Mouse (Mus musculus) thymus, postnatal 25 days (tissue): Measurements from ENCODE around the gene Dnah11.
"Not testable (repeated sequence)": the region's sequence is repeated elsewhere in the genome, so short reads cannot be mapped to it uniquely, and the experiment has no call there.

Experiments
- DNase-seq: peaks from one replicate; pipeline ENCODE4 v3.0.0; 2022

The Dnah11 gene

GRCm38 (mm10) chr12:117959213-117959612 is 239.6 kb downstream of the Dnah11 start:
- DNase-seq = no peak

GRCm38 (mm10) chr12:117946823-117947704 is 251.8 kb downstream of the Dnah11 start:
- no peak for DNase-seq

GRCm38 (mm10) chr12:117941947-117942346 is 256.9 kb downstream of the Dnah11 start:
- peak; percentile 35 for DNase-seq

- no peak for DNase-seq
These were observed 260.6 kb downstream of the Dnah11 start for GRCm38 (mm10) chr12:117938214-117938613.

- no peak for DNase-seq
These were observed 266.8 kb downstream of the Dnah11 start for GRCm38 (mm10) chr12:117932026-117932425.

- DNase-seq = no peak
These were observed 269.1 kb downstream of the Dnah11 start for GRCm38 (mm10) chr12:117929768-117930167.

- DNase-seq = no peak
These were observed 282.8 kb downstream of the Dnah11 start for GRCm38 (mm10) chr12:117915826-117916588.

- DNase-seq = no peak
These were observed 284.1 kb downstream of the Dnah11 start for GRCm38 (mm10) chr12:117914613-117915245.

- no peak for DNase-seq
These were observed 287.4 kb downstream of the Dnah11 start for GRCm38 (mm10) chr12:117911396-117911795.

- not testable (repeated sequence) for DNase-seq
These were observed 293.5 kb downstream of the Dnah11 start for GRCm38 (mm10) chr12:117905232-117905840.

- DNase-seq = no peak
These were observed 295.2 kb downstream of the Dnah11 start for GRCm38 (mm10) chr12:117903671-117904070.

GRCm38 (mm10) chr12:117901352-117901751 is 297.5 kb downstream of the Dnah11 start:
- DNase-seq = not testable (repeated sequence)

- DNase-seq = not testable (repeated sequence)
These were observed 298.0 kb downstream of the Dnah11 start for GRCm38 (mm10) chr12:117900798-117901197.

GRCm38 (mm10) chr12:117887422-117887821 is 311.4 kb downstream of the Dnah11 start:
- DNase-seq = no peak

- DNase-seq = no peak
These were observed 314.2 kb downstream of the Dnah11 start for GRCm38 (mm10) chr12:117884627-117885026.

- DNase-seq = no peak
These were observed 320.5 kb downstream of the Dnah11 start for GRCm38 (mm10) chr12:117878341-117878740.

GRCm38 (mm10) chr12:117872265-117872664 is 326.6 kb downstream of the Dnah11 start:
- no peak for DNase-seq

- DNase-seq = no peak
These were observed 330.9 kb downstream of the Dnah11 start for GRCm38 (mm10) chr12:117867708-117868564.

- DNase-seq = no peak
These were observed 336.2 kb downstream of the Dnah11 start for GRCm38 (mm10) chr12:117862655-117863054.

GRCm38 (mm10) chr12:117861249-117861648 is 337.6 kb downstream of the Dnah11 start:
- DNase-seq = no peak

- no peak for DNase-seq
These were observed 338.0 kb downstream of the Dnah11 start for GRCm38 (mm10) chr12:117860840-117861239.

- DNase-seq = no peak
These were observed 341.0 kb downstream of the Dnah11 start for GRCm38 (mm10) chr12:117857884-117858283.
